Mouse (Mus musculus) kidney, adult 2 months (tissue): ENCODE measurements around the gene Lingo2.
"Not testable (repeated sequence)": the region's sequence is repeated elsewhere in the genome, so short reads cannot be mapped to it uniquely, and the experiment has no call there.

Source experiments
- CTCF ChIP-seq: fragments of 200-500 bp; conservative IDR thresholded peaks from 2 replicates; pipeline ENCODE4 v1.5.1; 2011; ENCODE audit warnings: low read depth, mild to moderate bottlenecking, control low read depth, low read length, moderate library complexity, mixed read lengths; ENCODE audit not compliant: insufficient read depth, insufficient read length
- POLR2A ChIP-seq: fragments of 200-500 bp; IDR thresholded peaks from one replicate; pipeline ENCODE4 v1.6.1; 2011; ENCODE audit warnings: low read depth, low read length, control low read depth

DNA sequence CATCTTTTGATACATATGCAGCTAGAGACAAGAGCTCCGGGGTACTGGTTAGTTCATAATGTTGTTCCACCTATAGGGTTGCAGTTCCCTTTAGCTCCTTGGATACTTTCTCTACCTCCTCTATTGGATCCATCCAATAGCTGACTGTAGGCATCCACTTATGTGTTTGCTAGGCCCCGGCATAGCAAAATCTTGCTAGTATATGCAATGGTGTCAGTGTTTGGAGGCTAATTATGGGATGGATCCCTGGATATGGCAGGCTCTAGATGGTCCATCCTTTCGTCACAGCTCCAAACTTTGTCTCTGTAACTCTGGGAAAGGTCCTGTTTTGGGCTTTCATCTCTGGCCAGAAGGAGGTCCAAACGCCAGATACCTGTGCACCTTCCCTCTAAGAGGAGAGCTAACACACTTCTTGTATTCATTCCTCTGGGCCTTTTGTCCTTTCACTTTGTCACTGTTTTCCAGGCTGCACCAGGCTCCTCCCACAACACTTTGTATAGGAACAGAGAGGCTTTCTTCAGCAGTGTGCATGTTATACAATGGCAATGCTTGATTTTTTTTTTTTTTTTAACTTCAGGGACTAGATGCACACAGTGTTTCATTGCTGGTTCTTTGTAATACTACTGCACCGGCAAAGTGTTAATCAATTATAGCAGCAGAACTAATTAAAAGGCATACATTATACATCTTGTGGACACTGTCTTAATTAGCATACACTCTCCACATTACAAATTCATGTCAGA, 1262.9 kb downstream of the Lingo2 start:
- TF ChIP-seq CTCF, POLR2A: not testable (repeated sequence)
